Mouse (Mus musculus): ENCODE measurements around the gene Cnp. TPM values are rescaled to one million over a fixed set of nuclear protein-coding genes. Genes with fewer than 3 reads are reported as not detected.
"Not testable (repeated sequence)": the region's sequence is repeated elsewhere in the genome, so short reads cannot be mapped to it uniquely, and the experiment has no call there.

Gene Cnp
- 16.3 and 20.0 TPM in 2 replicates for polyA plus RNA-seq (2016; fragmentation: Nextera tagmentation; extraction: Ambion mirVana)

- H3K27ac ChIP-seq = peak within 1 kb of the TSS; percentile 88
- peaks cover 29% of the 10 kb centered on the region for H3K4me1 ChIP-seq
- DNase-seq (ENCODE audit: low spot score) = peak; percentile 80
- H3K27me3 ChIP-seq (ENCODE audit: insufficient read depth, poor library complexity, severe bottlenecking) = peaks cover 22% of the 10 kb centered on the region
- peaks cover 22% of the 10 kb centered on the region for H3K36me3 ChIP-seq
- peak within 1 kb of the TSS; percentile 88 for H3K4me3 ChIP-seq
- 2% methylated on average over 47 of the region's 47 CpGs for WGBS
- H3K9me3 ChIP-seq = no peaks in the 10 kb centered on the region
These were observed at the start of gene Cnp for GRCm38 (mm10) chr11:100574708-100575483. Gene Cnp, plus strand, starts transcription at chr11:100574904.

- H3K4me3 ChIP-seq = 0 out of 2 replicates have a peak overlapping the region, but pooled peaks have one; percentile 13
- 65% methylated on average over 11 of the region's 11 CpGs for WGBS
- H3K4me1 ChIP-seq = peaks cover 38% of the 10 kb centered on the region
- H3K36me3 ChIP-seq = peaks cover 45% of the 10 kb centered on the region
- H3K27me3 ChIP-seq (ENCODE audit: insufficient read depth, poor library complexity, severe bottlenecking) = no peaks in the 10 kb centered on the region
- H3K27ac ChIP-seq = 0 out of 2 replicates have a peak overlapping the region, but pooled peaks have one; percentile 29
- H3K9me3 ChIP-seq = no peaks in the 10 kb centered on the region
- DNase-seq (ENCODE audit: low spot score) = no peak
These were observed 49.6 kb upstream of the Cnp start for GRCm38 (mm10) chr11:100524987-100525630.

GRCm38 (mm10) chr11:100526052-100526816 is 48.5 kb upstream of the Cnp start:
- Histone ChIP-seq H3K36me3 (peaks cover 34% of the 10 kb centered on the region), H3K4me3 (peak overlapping the region; percentile 73), H3K27me3 (ENCODE audit: insufficient read depth, poor library complexity, severe bottlenecking) (no peaks in the 10 kb centered on the region), H3K9me3 (no peaks in the 10 kb centered on the region), H3K27ac (peak overlapping the region; percentile 91; the same call in 1 of the 2 replicates), H3K4me1 (peaks cover 38% of the 10 kb centered on the region)
- no peak for DNase-seq (ENCODE audit: low spot score)
- WGBS = 32% methylated on average over 15 of the region's 15 CpGs

- H3K4me1 ChIP-seq = peaks cover 38% of the 10 kb centered on the region
- DNase-seq (ENCODE audit: low spot score) = peak; percentile 90
- WGBS = under 1% methylated on average over 26 of the region's 26 CpGs
- H3K36me3 ChIP-seq = peaks cover 25% of the 10 kb centered on the region
- H3K9me3 ChIP-seq = no peaks in the 10 kb centered on the region
- H3K4me3 ChIP-seq = peak overlapping the region; percentile 73
- H3K27ac ChIP-seq = peak overlapping the region; percentile 91
- no peaks in the 10 kb centered on the region for H3K27me3 ChIP-seq (ENCODE audit: insufficient read depth, poor library complexity, severe bottlenecking)
These were observed 47.6 kb upstream of the Cnp start for GRCm38 (mm10) chr11:100527066-100527457.

- H3K36me3 ChIP-seq = peaks cover 19% of the 10 kb centered on the region
- no peaks in the 10 kb centered on the region for H3K27me3 ChIP-seq (ENCODE audit: insufficient read depth, poor library complexity, severe bottlenecking)
- peak; percentile 100 for DNase-seq (ENCODE audit: low spot score)
- peaks cover 42% of the 10 kb centered on the region for H3K4me1 ChIP-seq
- no peaks in the 10 kb centered on the region for H3K9me3 ChIP-seq
- under 1% methylated on average over 54 of the region's 54 CpGs for WGBS
- H3K27ac ChIP-seq = peak within 1 kb of the TSS; percentile 91
- H3K4me3 ChIP-seq = peak within 1 kb of the TSS; percentile 73
These were observed 47.0 kb upstream of the Cnp start, which contains the start of gene Acly for GRCm38 (mm10) chr11:100527458-100528374. Gene Acly, minus strand, starts transcription at chr11:100528000.

GRCm38 (mm10) chr11:100528375-100529165 is 46.1 kb upstream of the Cnp start:
- peaks cover 42% of the 10 kb centered on the region for H3K4me1 ChIP-seq
- 22% methylated on average over 19 of the region's 19 CpGs for WGBS

GRCm38 (mm10) chr11:100533871-100534270 is 40.8 kb upstream of the Cnp start:
- H3K9me3 ChIP-seq = no peaks in the 10 kb centered on the region
- no peaks in the 10 kb centered on the region for H3K27me3 ChIP-seq (ENCODE audit: insufficient read depth, poor library complexity, severe bottlenecking)
- no peak for DNase-seq (ENCODE audit: low spot score)
- H3K27ac ChIP-seq = no peak overlapping the region
- H3K4me3 ChIP-seq = no peak overlapping the region
- H3K4me1 ChIP-seq = peaks cover 4% of the 10 kb centered on the region; the same call in 1 of the 2 replicates
- H3K36me3 ChIP-seq = no peaks in the 10 kb centered on the region
- WGBS = 78% methylated on average over 6 of the region's 6 CpGs

More at GRCm38 (mm10) chr11:100528375-100529165, 46.1 kb upstream of the Cnp start:
- Histone ChIP-seq H3K36me3 (peaks cover 10% of the 10 kb centered on the region), H3K27ac (peak overlapping the region; percentile 91), H3K27me3 (ENCODE audit: insufficient read depth, poor library complexity, severe bottlenecking) (no peaks in the 10 kb centered on the region), H3K4me3 (peak overlapping the region; percentile 73), H3K9me3 (no peaks in the 10 kb centered on the region)
- no peak for DNase-seq (ENCODE audit: low spot score)

- 83% methylated on average over 2 of the region's 2 CpGs for WGBS
- H3K27me3 ChIP-seq (ENCODE audit: insufficient read depth, poor library complexity, severe bottlenecking); H3K27ac ChIP-seq; DNase-seq (ENCODE audit: low spot score); H3K4me1 ChIP-seq; H3K4me3 ChIP-seq; H3K36me3 ChIP-seq; H3K9me3 ChIP-seq: not testable (repeated sequence)
These were observed 40.3 kb upstream of the Cnp start for GRCm38 (mm10) chr11:100534411-100534810.

GRCm38 (mm10) chr11:100534821-100535220 is 39.9 kb upstream of the Cnp start:
- not testable (repeated sequence) for H3K27ac ChIP-seq; H3K4me3 ChIP-seq; H3K27me3 ChIP-seq (ENCODE audit: insufficient read depth, poor library complexity, severe bottlenecking); DNase-seq (ENCODE audit: low spot score); H3K4me1 ChIP-seq; H3K9me3 ChIP-seq; H3K36me3 ChIP-seq
- 81% methylated on average over 6 of the region's 6 CpGs for WGBS

- no peak for DNase-seq (ENCODE audit: low spot score)
- Histone ChIP-seq H3K27me3 (ENCODE audit: insufficient read depth, poor library complexity, severe bottlenecking) (no peaks in the 10 kb centered on the region), H3K27ac (no peak overlapping the region), H3K4me3 (no peak overlapping the region), H3K4me1 (peaks cover 8% of the 10 kb centered on the region), H3K36me3 (no peaks in the 10 kb centered on the region), H3K9me3 (no peaks in the 10 kb centered on the region)
- 77% methylated on average over 1 of the region's 1 CpGs for WGBS
These were observed 38.7 kb upstream of the Cnp start for GRCm38 (mm10) chr11:100535996-100536395.

- H3K9me3 ChIP-seq = no peaks in the 10 kb centered on the region
- H3K4me3 ChIP-seq = no peak overlapping the region
- H3K27ac ChIP-seq = no peak overlapping the region
- H3K36me3 ChIP-seq = no peaks in the 10 kb centered on the region
- no peak for DNase-seq (ENCODE audit: low spot score)
- H3K4me1 ChIP-seq = peaks cover 13% of the 10 kb centered on the region
- H3K27me3 ChIP-seq (ENCODE audit: insufficient read depth, poor library complexity, severe bottlenecking) = no peaks in the 10 kb centered on the region
These were observed 38.2 kb upstream of the Cnp start for GRCm38 (mm10) chr11:100536466-100536865.

All from heart, embryonic 10.5 days (tissue).